Comparison of ENCODE assay signal across 8 mouse cellular contexts in the genomic region with DNA sequence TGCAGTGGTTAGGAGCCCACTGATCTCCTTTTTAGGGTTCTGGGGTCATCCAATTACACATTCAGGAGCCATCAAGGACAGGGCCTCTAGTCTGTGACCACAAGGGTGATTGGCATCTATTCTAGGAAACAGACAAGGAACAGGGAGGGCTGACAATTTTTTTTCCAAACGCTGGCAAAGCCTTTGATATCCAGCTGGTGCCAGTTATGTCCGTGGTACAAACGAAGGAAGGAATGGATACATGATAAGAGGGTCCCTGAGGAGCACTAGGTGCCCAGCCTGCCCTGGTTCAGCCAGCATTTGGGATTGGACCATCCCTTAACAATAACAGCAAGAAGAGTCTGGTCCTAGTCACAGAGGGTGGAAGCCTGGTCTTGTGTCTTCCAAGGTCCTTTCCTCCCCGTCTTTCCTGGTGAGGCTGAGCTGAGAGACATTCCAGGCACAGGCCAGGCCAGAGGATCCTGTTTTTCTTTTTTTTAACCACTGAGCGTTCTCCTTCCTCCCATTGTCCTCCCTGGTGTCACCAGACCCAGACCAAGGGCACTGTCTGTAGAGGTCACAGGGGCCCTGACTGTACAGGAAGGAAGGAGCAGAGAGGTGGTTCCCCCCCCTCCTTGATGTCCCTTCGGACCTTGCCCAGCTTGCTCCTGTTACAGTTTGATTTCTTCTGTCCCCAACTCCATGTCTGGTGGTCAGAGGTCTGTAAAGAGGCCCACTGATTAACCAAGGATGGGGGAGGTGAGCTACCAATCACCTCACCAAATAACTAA.
DNase-seq lines count a peak whose midpoint lies in the region; ATAC-seq lines count a peak whose summit lies in the region.

No protein-coding gene starts in this region.

- no peak for ATAC-seq in forebrain, embryonic 15.5 days (replicated peaks)
- ATAC-seq in heart, embryonic 13.5 days (ENCODE audit: extremely low read depth, insufficient number of reproducible peaks, low FRiP score, low TSS enrichment): peak; percentile 38
- no peak for ATAC-seq in CD4-positive, CD25-positive, alpha-beta regulatory T cell, adult 4 months

- no peak overlapping the region for H3K4me3 ChIP-seq in forebrain, embryonic 10.5 days
- no peak overlapping the region for H3K4me3 ChIP-seq in forebrain, embryonic 15.5 days
- H3K4me3 ChIP-seq in heart, embryonic 13.5 days: no peak overlapping the region

- H3K36me3 ChIP-seq in forebrain, embryonic 10.5 days (replicated peaks): peaks cover 8% of the 10 kb centered on the region; the same call in 1 of the 2 replicates
- H3K36me3 ChIP-seq in forebrain, embryonic 15.5 days: no peaks in the 10 kb centered on the region
- no peaks in the 10 kb centered on the region for H3K36me3 ChIP-seq in heart, embryonic 13.5 days

- DNase-seq in forebrain, embryonic 10.5 days (ENCODE audit: extremely low spot score, low spot score): no peak
- DNase-seq in kidney, postnatal 10 days: peak; percentile 82
- peak; percentile 70 for DNase-seq in lung, postnatal 10 days
- DNase-seq in urinary bladder, postnatal 36 days (ENCODE audit: low spot score in 2 of 2): no peak
- DNase-seq in thymus, postnatal 36 days: no peak

- H3K9me3 ChIP-seq in forebrain, embryonic 10.5 days: no peaks in the 10 kb centered on the region
- H3K9me3 ChIP-seq in forebrain, embryonic 15.5 days: no peaks in the 10 kb centered on the region
- H3K9me3 ChIP-seq in heart, embryonic 13.5 days: no peaks in the 10 kb centered on the region

- H3K27ac ChIP-seq in forebrain, embryonic 10.5 days: peak overlapping the region; percentile 66
- no peak overlapping the region for H3K27ac ChIP-seq in forebrain, embryonic 15.5 days (replicated peaks)
- H3K27ac ChIP-seq in heart, embryonic 13.5 days (replicated peaks): peak overlapping the region; percentile 81

- H3K9ac ChIP-seq in forebrain, embryonic 15.5 days (replicated peaks): no peak overlapping the region; the same call in 1 of the 2 replicates
- no peak overlapping the region for H3K9ac ChIP-seq in heart, embryonic 13.5 days

- peaks cover 63% of the 10 kb centered on the region for H3K4me1 ChIP-seq in forebrain, embryonic 10.5 days
- H3K4me1 ChIP-seq in forebrain, embryonic 15.5 days: peaks cover 29% of the 10 kb centered on the region
- peaks cover 80% of the 10 kb centered on the region for H3K4me1 ChIP-seq in heart, embryonic 13.5 days

- no peak overlapping the region for H3K4me2 ChIP-seq in forebrain, embryonic 15.5 days (replicated peaks)
- no peak overlapping the region for H3K4me2 ChIP-seq in heart, embryonic 13.5 days

- peaks cover 11% of the 10 kb centered on the region; the same call in 1 of the 2 replicates for H3K27me3 ChIP-seq in forebrain, embryonic 10.5 days (ENCODE audit: poor library complexity, severe bottlenecking)
- H3K27me3 ChIP-seq in forebrain, embryonic 15.5 days: no peaks in the 10 kb centered on the region
- H3K27me3 ChIP-seq in heart, embryonic 13.5 days (replicated peaks): no peaks in the 10 kb centered on the region

- WGBS in forebrain, embryonic 10.5 days: 73% methylated on average over 6 of the region's 6 CpGs
- WGBS in forebrain, embryonic 15.5 days: 63% methylated on average over 6 of the region's 6 CpGs
- 28% methylated on average over 6 of the region's 6 CpGs for whole genome bisulfite sequencing in heart, embryonic 13.5 days

Comparison
In these comparisons a context has a peak if more than half of its experiments do, and no peak if none do; other contexts are left out.
1. DNase-seq: peak in kidney, postnatal 10 days (single experiment) and lung, postnatal 10 days (single experiment); none in forebrain, embryonic 10.5 days (single experiment), urinary bladder, postnatal 36 days (0 of 2) and thymus, postnatal 36 days (0 of 2).